Mouse (Mus musculus) right cerebral cortex, postnatal 4 days (tissue): ENCODE results near the gene Fmnl3.

Experiments
- DNase-seq: peaks from one replicate; pipeline ENCODE4 v3.0.0-alpha.2; 2022

Gene Fmnl3

DNA sequence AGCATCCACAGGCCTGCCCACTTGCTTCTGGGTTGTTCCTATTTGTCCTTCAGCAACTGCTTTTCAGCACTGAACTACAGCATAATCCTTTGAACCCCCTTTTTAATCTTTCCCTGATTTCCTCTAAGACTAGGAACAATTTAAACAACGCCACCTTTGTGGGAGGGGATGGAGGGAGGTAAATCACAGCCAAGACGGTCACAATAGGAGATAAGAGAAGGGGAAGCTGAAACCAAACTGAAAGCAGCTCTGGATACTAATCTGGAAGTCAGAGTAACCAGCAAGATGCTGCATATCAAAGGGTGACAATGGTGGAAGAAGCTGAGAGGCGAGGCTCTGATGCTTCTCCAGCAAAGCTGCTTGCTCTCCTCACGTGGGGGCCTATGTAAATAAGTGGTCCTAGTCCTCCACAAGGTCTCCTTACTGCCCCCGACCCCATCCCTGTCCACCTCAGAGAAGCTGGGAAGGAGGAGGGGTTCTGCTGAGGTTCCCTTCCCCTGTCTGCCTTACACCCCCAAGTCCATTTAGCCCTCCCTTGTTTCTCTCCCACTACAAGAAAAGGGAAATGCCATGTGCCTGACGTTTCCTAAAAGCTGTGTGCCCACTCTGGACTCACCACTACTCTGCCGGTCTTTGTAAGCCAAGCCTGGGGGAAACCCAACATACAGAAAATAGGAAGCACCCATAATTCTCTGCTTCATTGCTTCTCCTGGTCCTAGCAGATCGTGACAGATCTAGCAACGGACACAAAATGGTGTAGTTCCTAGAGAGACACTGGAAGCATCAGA lies 27.9 kb downstream of the Fmnl3 start:
- no peak for DNase-seq

DNA sequence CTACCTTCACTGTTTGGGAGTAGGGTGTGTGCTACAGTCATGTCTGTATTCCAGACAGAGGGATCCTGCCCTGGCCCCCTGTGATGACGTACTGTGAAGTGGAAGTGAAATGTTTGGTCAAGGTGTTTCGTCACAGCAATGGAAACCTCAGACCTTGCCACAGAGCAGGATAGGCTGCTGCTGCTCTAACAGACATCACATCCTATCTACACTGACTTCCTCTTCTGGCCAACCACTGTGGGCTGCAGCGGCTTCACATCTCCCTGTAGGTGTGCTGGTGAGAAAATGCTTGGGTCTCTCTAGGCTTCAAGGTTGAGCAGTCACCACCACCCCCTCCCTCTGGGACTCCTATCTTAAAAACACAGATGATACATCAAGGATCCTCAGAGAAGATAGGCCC lies 29.2 kb downstream of the Fmnl3 start:
- DNase-seq, result no peak

- no peak for DNase-seq
Measured at GRCm38 (mm10) chr15:99339669-99340068, 30.6 kb downstream of the Fmnl3 start.

GRCm38 (mm10) chr15:99338916-99339315 lies 31.4 kb downstream of the Fmnl3 start:
- no peak for DNase-seq

DNA sequence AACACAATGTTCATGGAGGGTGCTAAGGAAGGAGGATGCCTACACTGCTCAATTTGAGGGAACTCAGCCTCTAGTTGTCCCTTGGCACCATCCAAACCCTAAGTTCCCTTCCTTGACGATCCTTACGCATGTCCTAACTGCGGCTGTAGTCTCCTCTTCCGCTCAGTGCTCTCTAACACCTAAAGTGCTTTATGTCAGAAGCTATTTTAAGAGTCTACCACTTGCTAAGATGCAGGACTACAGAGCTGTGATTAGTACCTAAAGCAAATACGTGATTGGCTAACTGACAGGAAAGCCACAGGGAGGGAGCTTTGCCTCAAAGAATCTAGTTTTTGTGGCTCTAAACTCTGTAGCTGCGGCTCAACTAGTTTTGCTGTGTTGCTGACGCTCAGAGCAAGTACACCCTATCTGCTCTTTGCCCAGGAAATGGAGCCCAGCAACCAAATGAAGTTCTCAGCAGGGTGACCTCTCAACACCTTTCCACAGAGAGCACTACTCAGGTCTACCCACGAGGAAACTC lies 34.4 kb downstream of the Fmnl3 start:
- no peak for DNase-seq

GRCm38 (mm10) chr15:99334500-99334899 lies 35.8 kb downstream of the Fmnl3 start:
- DNase-seq, result no peak

DNA sequence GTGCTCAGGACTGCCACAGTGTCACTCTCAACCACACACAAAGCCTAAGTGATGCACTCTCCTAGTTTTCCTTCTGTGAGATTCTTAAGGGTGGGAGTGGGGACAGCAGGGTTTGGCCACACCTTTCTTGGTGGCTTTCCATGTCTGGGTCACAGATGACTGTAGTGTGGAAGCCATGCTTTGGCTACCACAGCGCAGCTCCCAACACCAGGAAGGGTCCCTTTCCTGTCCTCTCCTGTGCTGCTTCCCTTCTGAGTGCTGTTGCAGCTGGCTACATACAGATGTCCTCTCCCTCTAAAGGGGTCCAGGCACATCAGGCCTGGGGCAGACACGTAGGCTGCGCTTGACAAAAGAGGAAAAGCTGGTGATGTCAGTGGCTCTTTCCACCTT lies 36.6 kb downstream of the Fmnl3 start:
- no peak for DNase-seq

GRCm38 (mm10) chr15:99332921-99333675 lies 37.2 kb downstream of the Fmnl3 start:
- no peak for DNase-seq

GRCm38 (mm10) chr15:99332111-99332510 lies 38.2 kb downstream of the Fmnl3 start:
- no peak for DNase-seq

DNA sequence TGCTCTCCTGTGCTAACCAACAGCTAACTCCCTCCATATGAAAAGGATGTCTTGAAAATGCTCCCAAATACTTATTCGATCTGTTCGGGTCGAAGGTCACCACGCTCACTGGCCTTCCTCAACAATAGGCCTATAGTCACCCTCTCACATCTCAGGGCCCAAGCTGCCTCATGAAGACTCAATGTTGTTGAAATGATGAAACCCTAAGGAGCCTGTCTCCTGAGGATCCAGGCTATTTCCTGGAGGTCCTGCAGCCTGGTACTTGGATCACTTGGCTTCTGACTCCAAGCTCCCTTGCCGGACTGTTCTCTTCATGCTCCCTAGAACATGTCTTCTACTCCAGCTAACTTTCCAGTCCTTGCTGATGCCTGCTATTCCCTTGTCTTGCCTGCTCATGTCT lies 38.9 kb downstream of the Fmnl3 start:
- no peak for DNase-seq

- DNase-seq, result no peak
Measured at GRCm38 (mm10) chr15:99330324-99330723, 40.0 kb downstream of the Fmnl3 start.

DNA sequence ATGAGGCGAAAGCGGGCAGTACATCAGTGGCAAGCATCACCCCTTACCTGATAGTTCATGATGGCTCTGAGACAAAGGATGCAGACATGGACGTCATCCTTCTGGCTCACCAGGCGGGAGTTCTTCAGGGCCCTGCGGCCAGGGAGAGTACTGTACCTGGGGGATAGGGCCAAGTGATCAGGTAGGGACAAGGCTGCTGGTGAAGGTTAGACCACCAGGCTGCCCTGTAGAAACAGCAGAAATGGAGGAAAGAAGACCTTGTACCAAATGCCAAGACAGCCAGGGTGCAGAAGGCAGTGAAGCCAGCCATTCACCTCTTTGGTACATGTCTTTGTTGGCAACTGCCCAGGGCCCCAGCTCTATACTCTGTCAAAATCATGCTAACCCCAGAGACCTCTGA lies 42.3 kb downstream of the Fmnl3 start:
- DNase-seq, result no peak

GRCm38 (mm10) chr15:99326959-99327358 lies 43.3 kb downstream of the Fmnl3 start:
- DNase-seq, result no peak

GRCm38 (mm10) chr15:99326407-99326806 lies 43.9 kb downstream of the Fmnl3 start:
- no peak for DNase-seq

- no peak for DNase-seq
Measured at GRCm38 (mm10) chr15:99325598-99325997, 44.7 kb downstream of the Fmnl3 start.

- no peak for DNase-seq
Measured at GRCm38 (mm10) chr15:99324151-99324550, 46.1 kb downstream of the Fmnl3 start.

- DNase-seq, result no peak
Measured at GRCm38 (mm10) chr15:99320978-99321377, 49.3 kb downstream of the Fmnl3 start.

DNA sequence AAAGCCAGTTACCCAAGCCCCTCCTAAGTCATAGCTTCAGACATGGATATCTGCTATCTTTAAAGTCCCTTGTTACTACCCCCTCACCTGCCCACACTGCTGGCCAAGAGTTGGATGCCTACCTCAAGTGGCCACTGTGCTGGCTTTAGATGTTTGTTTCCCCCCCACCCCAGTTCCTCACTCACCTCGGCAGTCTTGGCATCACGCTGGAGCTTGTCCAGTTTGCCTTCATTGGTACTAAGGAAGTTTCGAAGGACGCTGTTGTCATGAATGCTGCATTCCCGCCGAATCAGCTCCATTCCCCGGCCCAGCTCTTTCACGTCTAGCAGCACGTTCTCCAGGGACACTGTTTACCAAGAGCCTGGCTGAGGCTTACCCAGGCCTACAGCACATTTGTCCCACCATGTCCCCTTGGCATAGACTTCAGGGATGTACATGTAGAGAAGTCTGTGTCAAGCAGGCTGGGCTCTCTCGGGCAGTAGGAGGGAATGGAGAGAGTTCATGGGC lies 50.1 kb downstream of the Fmnl3 start:
- no peak for DNase-seq

GRCm38 (mm10) chr15:99319411-99319871 lies 50.8 kb downstream of the Fmnl3 start:
- no peak for DNase-seq

GRCm38 (mm10) chr15:99318861-99319410 lies 51.3 kb downstream of the Fmnl3 start:
- DNase-seq, result no peak

GRCm38 (mm10) chr15:99318071-99318470 lies 52.2 kb downstream of the Fmnl3 start:
- no peak for DNase-seq

DNA sequence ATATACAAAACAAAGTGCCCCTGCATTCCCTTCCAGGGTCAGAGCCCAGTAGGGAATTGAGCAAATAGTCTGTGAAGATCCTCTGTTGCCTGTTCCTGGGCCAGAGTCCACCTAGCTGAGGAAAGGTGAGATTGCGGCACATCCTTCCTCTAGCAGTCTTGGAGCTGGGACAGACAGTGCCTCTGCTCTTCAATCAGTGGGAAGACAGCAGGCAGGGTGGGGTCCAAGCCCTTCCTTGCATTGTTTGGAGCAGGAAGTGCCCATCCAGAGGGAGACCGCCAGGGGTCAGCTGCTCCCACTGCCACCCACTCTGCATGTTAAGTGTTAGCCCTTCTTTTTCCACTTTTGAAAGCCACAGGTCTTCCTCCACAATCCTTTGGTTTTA lies 53.0 kb downstream of the Fmnl3 start:
- no peak for DNase-seq
